Mouse (Mus musculus) neural tube, embryonic 15.5 days (tissue): Measurements from ENCODE around the gene Adh6a. TPM values are rescaled to one million over a fixed set of nuclear protein-coding genes. Genes with fewer than 3 reads are reported as not detected.
"Not testable (repeated sequence)": the region's sequence is repeated elsewhere in the genome, so short reads cannot be mapped to it uniquely, and the experiment has no call there.

ENCODE experiments used
- ATAC-seq: fragments of 200-750 bp; cut with Nextera tagmentation; 2 replicates; pipeline ENCODE4 v1.8.0; 2017; ENCODE audit warnings: mild to moderate bottlenecking, moderate TSS enrichment, moderate library complexity; ENCODE audit not compliant: low FRiP score
- H3K27ac ChIP-seq: fragments of 300-500 bp; sonication (generic); replicated peaks from 2 replicates; pipeline ENCODE4 v1.5.1; 2015; ENCODE audit warnings: mild to moderate bottlenecking, inconsistent platforms
- H3K27me3 ChIP-seq: fragments of 300-500 bp; sonication (generic); replicated peaks from 2 replicates; pipeline ENCODE4 v1.6.1; 2015; ENCODE audit warnings: inconsistent platforms
- H3K36me3 ChIP-seq: fragments of 300-500 bp; sonication (generic); 2 replicates; pipeline ENCODE4 v1.6.1; 2015; ENCODE audit warnings: inconsistent platforms
- H3K4me1 ChIP-seq: fragments of 300-500 bp; sonication (generic); 2 replicates; pipeline ENCODE4 v1.6.1; 2015; ENCODE audit warnings: inconsistent platforms
- H3K4me2 ChIP-seq: fragments of 300-500 bp; sonication (generic); 2 replicates; pipeline ENCODE4 v1.6.1; 2015; ENCODE audit warnings: inconsistent platforms, mild to moderate bottlenecking, moderate library complexity
- H3K4me3 ChIP-seq: fragments of 300-500 bp; sonication (generic); replicated peaks from 2 replicates; pipeline ENCODE4 v1.5.1; 2015; ENCODE audit warnings: mild to moderate bottlenecking, inconsistent platforms
- H3K9ac ChIP-seq: fragments of 300-500 bp; sonication (generic); replicated peaks from 2 replicates; pipeline ENCODE4 v1.6.1; 2015; ENCODE audit warnings: mild to moderate bottlenecking, inconsistent platforms
- H3K9me3 ChIP-seq: fragments of 300-500 bp; sonication (generic); replicated peaks from 2 replicates; pipeline ENCODE4 v1.6.1; 2016; ENCODE audit warnings: inconsistent platforms
- WGBS: fragments of 180-500 bp; shearing (Covaris S2); methylation state at CpG from one replicate; pipeline ENCODE4 v1.1.7; 2015; ENCODE audit warnings: mixed read lengths; 5-methylcytosine and 5-hydroxymethylcytosine counted together
- polyA plus RNA-seq: library from polyadenylated mRNA; unstranded; fragments of >200 nt; fragmentation: Nextera tagmentation; extraction: Ambion mirVana; gene quantifications from 2 replicates; pipeline ENCODE4 v1.2.1, GENCODE M21; 2015

The Adh6a gene
- polyA plus RNA-seq, 1 experiment from 2014 or later = 0.12 TPM

DNA sequence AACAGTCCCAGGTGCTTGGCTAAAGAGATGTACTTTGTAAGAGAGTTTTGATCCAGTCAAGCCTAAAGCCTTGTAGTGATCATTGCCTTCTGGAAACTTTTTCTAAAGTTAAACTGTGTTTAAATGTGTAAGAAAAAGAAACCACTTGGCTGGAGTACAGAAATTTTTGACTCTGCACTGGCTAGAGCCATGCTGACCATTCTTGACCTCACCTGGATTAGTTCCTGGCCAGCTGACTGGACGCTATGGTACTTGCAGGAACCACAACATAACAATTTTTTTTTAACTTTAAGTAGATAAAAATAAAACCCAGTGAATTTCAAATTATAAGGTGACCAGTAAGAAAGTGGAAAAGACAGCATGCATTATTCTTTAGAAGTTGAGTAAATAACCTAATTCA lies 56.5 kb downstream of the Adh6a start:
- Histone ChIP-seq H3K9ac (no peak overlapping the region), H3K27ac (no peak overlapping the region), H3K4me2 (no peak overlapping the region), H3K27me3 (no peaks in the 10 kb centered on the region), H3K36me3 (no peaks in the 10 kb centered on the region), H3K9me3 (no peaks in the 10 kb centered on the region), H3K4me1 (no peaks in the 10 kb centered on the region), H3K4me3 (no peak overlapping the region)
- 90% methylated on average over 1 of the region's 1 CpGs for WGBS
- ATAC-seq = no peak

- H3K9ac ChIP-seq, ATAC-seq: not testable (repeated sequence)
- 87% methylated on average over 4 of the region's 4 CpGs for WGBS
Observed at GRCm38 (mm10) chr3:138370289-138370688, 57.2 kb downstream of the Adh6a start.

GRCm38 (mm10) chr3:138373920-138374319 lies 60.8 kb downstream of the Adh6a start:
- WGBS = 84% methylated on average over 4 of the region's 4 CpGs
- H3K9me3 ChIP-seq = no peaks in the 10 kb centered on the region
- no peak for ATAC-seq

More at GRCm38 (mm10) chr3:138370289-138370688, 57.2 kb downstream of the Adh6a start:
- not testable (repeated sequence) for H3K9me3 ChIP-seq, H3K27me3 ChIP-seq, H3K4me3 ChIP-seq, H3K36me3 ChIP-seq, H3K4me1 ChIP-seq, H3K4me2 ChIP-seq, H3K27ac ChIP-seq

GRCm38 (mm10) chr3:138375148-138375547 lies 62.1 kb downstream of the Adh6a start:
- H3K9me3 ChIP-seq = no peaks in the 10 kb centered on the region; the same call in 1 of the 2 replicates
- H3K9ac ChIP-seq = no peak overlapping the region
- no peak for ATAC-seq
- 87% methylated on average over 2 of the region's 2 CpGs for WGBS
- no peak overlapping the region for H3K27ac ChIP-seq
- no peaks in the 10 kb centered on the region for H3K4me1 ChIP-seq
- H3K36me3 ChIP-seq = no peaks in the 10 kb centered on the region
- no peaks in the 10 kb centered on the region for H3K27me3 ChIP-seq
- no peak overlapping the region for H3K4me3 ChIP-seq
- H3K4me2 ChIP-seq = no peak overlapping the region

More at GRCm38 (mm10) chr3:138373920-138374319, 60.8 kb downstream of the Adh6a start:
- no peaks in the 10 kb centered on the region for H3K27me3 ChIP-seq
- no peaks in the 10 kb centered on the region for H3K36me3 ChIP-seq
- H3K4me1 ChIP-seq = no peaks in the 10 kb centered on the region
- H3K27ac ChIP-seq = no peak overlapping the region
- H3K4me3 ChIP-seq = no peak overlapping the region
- H3K9ac ChIP-seq = no peak overlapping the region
- H3K4me2 ChIP-seq = no peak overlapping the region

Other genes with a start within 250 kb of the Adh6a start
- gene 1110002E22Rik, start 248.2 kb upstream of the Adh6a start, polyA plus RNA-seq = 0.23 and 0.31 TPM in 2 replicates
- 0.10 and 0.23 TPM in 2 replicates for gene Gm5105, start 245.9 kb upstream of the Adh6a start, polyA plus RNA-seq
- gene Trmt10a, start 169.8 kb upstream of the Adh6a start, polyA plus RNA-seq = 8.4 and 9.4 TPM in 2 replicates
- gene Mttp, start 168.3 kb upstream of the Adh6a start, polyA plus RNA-seq = 8.5 and 9.4 TPM in 2 replicates
- not detected in 2 replicates for gene 4930579F01Rik, start 119.5 kb upstream of the Adh6a start, polyA plus RNA-seq
- gene Adh7, start 95.5 kb upstream of the Adh6a start, polyA plus RNA-seq = 0.44 and 0.66 TPM in 2 replicates
- 3.2 and 6.4 TPM in 2 replicates for gene Adh1, start 52.3 kb upstream of the Adh6a start, polyA plus RNA-seq
- 0.31 and 0.55 TPM in 2 replicates for gene Adh6b, start 28.5 kb downstream of the Adh6a start, polyA plus RNA-seq
- not detected in 2 replicates for gene Adh4, start 102.2 kb downstream of the Adh6a start, polyA plus RNA-seq
- 179 and 188 TPM in 2 replicates for gene Adh5, start 129.8 kb downstream of the Adh6a start, polyA plus RNA-seq
- gene Metap1, start 176.2 kb downstream of the Adh6a start, polyA plus RNA-seq = 47.0 and 47.5 TPM in 2 replicates
- gene Eif4e, start 212.9 kb downstream of the Adh6a start, polyA plus RNA-seq = 320 and 328 TPM in 2 replicates